Mouse (Mus musculus) spleen, adult 2 months (tissue): ENCODE measurements around the gene Dclk1. TPM values are rescaled to one million over a fixed set of nuclear protein-coding genes. Genes with fewer than 3 reads are reported as not detected.

Source experiments
- DNase-seq, 2 experiments: peaks; one replicate each; pipeline versions ENCODE4 v3.0.0 to v3.0.0-alpha.2; 2012 to 2021; ENCODE audit warnings: low spot score in 2 of 2, low read depth in 1 of 2
- H3K27ac ChIP-seq: fragments of 200-500 bp; 2 replicates; pipeline ENCODE4 v1.5.1; 2012; ENCODE audit warnings: low read length, inconsistent platforms; ENCODE audit not compliant: insufficient read depth
- H3K27me3 ChIP-seq: fragments of 200-500 bp; 2 replicates; pipeline ENCODE4 v1.6.1; 2012; ENCODE audit warnings: mild to moderate bottlenecking, moderate library complexity, low read length, inconsistent platforms; ENCODE audit not compliant: control insufficient read depth, insufficient read depth
- H3K36me3 ChIP-seq: fragments of 200-500 bp; 2 replicates; pipeline ENCODE4 v1.6.1; 2012; ENCODE audit warnings: mild to moderate bottlenecking, low read length, inconsistent platforms; ENCODE audit not compliant: control insufficient read depth, insufficient read depth
- H3K4me1 ChIP-seq: fragments of 200-500 bp; 2 replicates; pipeline ENCODE4 v1.6.1; 2011; ENCODE audit warnings: inconsistent platforms; ENCODE audit not compliant: control insufficient read depth, insufficient read depth, insufficient read length
- H3K4me3 ChIP-seq: fragments of 200-500 bp; 2 replicates; pipeline ENCODE4 v1.5.1; 2011; ENCODE audit warnings: mild to moderate bottlenecking, inconsistent platforms; ENCODE audit not compliant: insufficient read depth, insufficient read length; ENCODE audit errors: extremely low read depth
- CTCF ChIP-seq: fragments of 200-500 bp; IDR thresholded peaks from 2 replicates; pipeline ENCODE4 v1.5.1; 2011; ENCODE audit warnings: mild to moderate bottlenecking, inconsistent platforms; ENCODE audit not compliant: insufficient read depth, insufficient read length, insufficient replicate concordance; ENCODE audit errors: extremely low read depth
- POLR2A ChIP-seq: fragments of 200-500 bp; IDR thresholded peaks from 2 replicates; pipeline ENCODE4 v1.6.1; 2011; ENCODE audit warnings: low read depth, low read length, inconsistent platforms
- WGBS: fragments of 180-500 bp; shearing (Covaris S2); methylation state at CpG from one replicate; pipeline ENCODE4 v1.1.7; 2018; 5-methylcytosine and 5-hydroxymethylcytosine counted together
- polyA plus RNA-seq: library from polyadenylated mRNA; depleted of rRNA; stranded (reverse); fragments of >200 nt; gene quantifications from 2 replicates; pipeline ENCODE4 v1.2.3, GENCODE M21; 2012

Dclk1 gene
- polyA plus RNA-seq, 1 experiment: 3.0 TPM

DNA sequence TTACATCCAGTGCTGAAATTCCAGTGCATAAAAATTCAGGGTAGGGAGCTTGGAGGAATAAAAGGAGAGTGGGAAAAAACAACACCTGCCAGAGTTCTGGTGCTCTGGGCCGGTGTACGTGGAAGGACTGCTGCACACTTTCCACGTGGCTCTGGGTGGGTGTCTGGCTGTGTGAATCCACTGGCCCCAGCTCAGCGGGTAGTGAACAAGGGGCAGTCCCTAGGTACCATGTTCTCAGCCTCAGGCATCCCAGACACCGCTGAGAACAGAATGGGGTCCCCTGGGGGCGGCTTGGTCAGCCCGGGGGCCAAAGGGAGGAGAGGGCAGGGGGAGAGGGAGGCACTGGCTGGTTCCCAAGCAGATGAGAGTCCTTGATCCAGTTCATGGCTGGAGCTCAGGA is 164.5 kb downstream of the Dclk1 start:
- WGBS: 84% methylated on average over 7 of the region's 7 CpGs
- Histone ChIP-seq H3K4me1 (no peaks in the 10 kb centered on the region), H3K36me3 (no peaks in the 10 kb centered on the region), H3K27me3 (no peaks in the 10 kb centered on the region), H3K27ac (no peak overlapping the region), H3K4me3 (no peak overlapping the region)
- no peak for DNase-seq
- no peak for TF ChIP-seq CTCF
- no peak for TF ChIP-seq POLR2A

DNA sequence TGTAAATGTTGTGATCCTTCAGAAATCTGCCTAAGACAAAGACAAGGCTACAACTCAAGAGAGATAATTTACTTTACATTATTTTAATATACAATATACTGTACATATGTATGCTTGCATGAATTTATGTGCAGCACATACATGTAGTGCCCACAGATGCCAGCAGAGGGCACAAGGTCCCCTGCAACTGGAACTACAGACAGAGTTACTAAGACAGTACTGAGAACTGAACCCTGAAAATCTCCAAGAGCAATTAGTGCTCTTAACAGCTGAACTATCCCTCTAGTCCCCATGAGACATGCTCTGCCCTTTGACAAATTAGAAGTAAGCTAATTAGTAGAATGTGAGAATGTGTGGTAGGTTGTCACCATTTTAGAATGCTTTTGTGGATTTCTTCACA is 169.4 kb downstream of the Dclk1 start:
- Histone ChIP-seq H3K36me3 (no peaks in the 10 kb centered on the region), H3K27ac (no peak overlapping the region), H3K4me3 (no peak overlapping the region), H3K27me3 (no peaks in the 10 kb centered on the region), H3K4me1 (no peaks in the 10 kb centered on the region)
- no peak for DNase-seq
- TF ChIP-seq POLR2A: no peak

DNA sequence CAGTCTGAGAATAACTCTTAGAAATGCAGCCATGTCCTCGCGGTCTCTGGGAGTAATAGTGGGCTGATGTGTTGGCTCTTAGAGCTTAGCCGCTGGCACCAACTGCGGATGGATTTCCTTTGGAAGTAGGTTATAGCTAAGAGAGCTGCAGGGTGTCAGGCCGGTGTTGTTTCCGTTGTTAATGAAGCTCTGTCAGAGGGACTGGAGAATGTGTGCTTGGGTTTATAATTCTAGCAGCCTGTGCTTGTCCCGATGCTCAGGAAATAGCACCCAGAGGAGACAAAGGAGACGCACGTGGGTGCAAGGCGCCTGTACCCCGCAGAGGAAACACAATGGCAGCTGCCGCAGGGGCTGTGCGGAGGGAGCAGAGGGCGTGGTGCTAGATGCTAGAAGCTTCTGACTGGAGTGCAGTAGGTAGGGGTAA is 173.4 kb downstream of the Dclk1 start:
- no peak overlapping the region for H3K4me3 ChIP-seq
- no peak overlapping the region for H3K27ac ChIP-seq
- no peaks in the 10 kb centered on the region for H3K27me3 ChIP-seq
- no peak for DNase-seq
- no peaks in the 10 kb centered on the region for H3K4me1 ChIP-seq
- TF ChIP-seq POLR2A: no peak
- no peak for TF ChIP-seq CTCF
- 36% methylated on average over 14 of the region's 14 CpGs for WGBS
- no peaks in the 10 kb centered on the region for H3K36me3 ChIP-seq

GRCm38 (mm10) chr3:55418845-55419244 is 176.7 kb downstream of the Dclk1 start:
- Histone ChIP-seq H3K27ac (no peak overlapping the region), H3K4me3 (no peak overlapping the region), H3K36me3 (no peaks in the 10 kb centered on the region), H3K27me3 (no peaks in the 10 kb centered on the region; the same call in 1 of the 2 replicates), H3K4me1 (no peaks in the 10 kb centered on the region)
- WGBS: 71% methylated on average over 6 of the region's 6 CpGs
- no peak for DNase-seq
- TF ChIP-seq POLR2A (no peak), CTCF (no peak)

GRCm38 (mm10) chr3:55419334-55419733 is 177.2 kb downstream of the Dclk1 start:
- Histone ChIP-seq H3K27ac (no peak overlapping the region), H3K27me3 (no peaks in the 10 kb centered on the region; the same call in 1 of the 2 replicates), H3K4me1 (no peaks in the 10 kb centered on the region), H3K4me3 (no peak overlapping the region), H3K36me3 (no peaks in the 10 kb centered on the region)
- WGBS: 6% methylated on average over 3 of the region's 3 CpGs
- no peak for TF ChIP-seq CTCF
- TF ChIP-seq POLR2A: no peak
- no peak for DNase-seq

GRCm38 (mm10) chr3:55420436-55421083 is 178.4 kb downstream of the Dclk1 start:
- no peaks in the 10 kb centered on the region; the same call in 1 of the 2 replicates for H3K27me3 ChIP-seq
- WGBS: 60% methylated on average over 8 of the region's 8 CpGs

DNA sequence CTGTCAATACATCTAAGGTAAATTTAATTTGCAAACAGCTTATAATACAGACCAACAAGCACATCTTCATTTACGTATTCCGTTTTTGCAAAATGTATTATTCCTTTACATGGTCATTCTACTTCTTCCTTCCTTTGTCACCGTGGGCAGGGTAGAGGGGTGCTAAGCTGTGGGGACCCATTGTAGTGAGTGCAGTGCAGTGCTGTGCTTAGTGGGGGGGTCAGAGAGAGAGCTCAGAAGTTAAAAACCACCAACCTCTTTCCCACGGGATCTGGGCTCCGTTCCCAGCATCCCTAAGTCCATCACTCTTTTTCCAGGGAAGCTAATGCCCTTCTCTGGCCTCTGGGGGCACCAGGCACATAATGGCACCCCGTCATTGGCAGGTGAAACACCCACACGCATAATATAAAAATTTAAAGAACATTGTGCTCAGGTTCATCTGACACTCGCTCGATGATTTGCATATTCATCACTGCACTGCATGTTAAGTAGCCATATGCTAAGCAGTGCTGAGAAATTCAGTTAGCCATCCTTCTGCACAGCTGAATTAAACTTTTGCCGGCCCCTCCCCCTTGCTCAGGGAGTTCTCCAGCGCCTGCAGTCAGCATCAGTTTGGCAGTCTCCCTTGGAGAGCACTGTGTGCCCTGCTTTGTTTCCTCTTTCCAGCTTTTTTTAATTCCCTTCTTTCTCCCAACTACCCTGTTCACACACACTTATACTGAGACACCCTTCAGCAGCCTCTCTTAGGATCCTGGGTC is 181.7 kb downstream of the Dclk1 start:
- WGBS: 52% methylated on average over 11 of the region's 11 CpGs

More at GRCm38 (mm10) chr3:55420436-55421083, 178.4 kb downstream of the Dclk1 start:
- Histone ChIP-seq H3K27ac (no peak overlapping the region), H3K4me3 (no peak overlapping the region), H3K36me3 (no peaks in the 10 kb centered on the region), H3K4me1 (no peaks in the 10 kb centered on the region)
- DNase-seq: no peak
- TF ChIP-seq POLR2A: no peak
- no peak for TF ChIP-seq CTCF

More for the DNA sequence above, 181.7 kb downstream of the Dclk1 start:
- Histone ChIP-seq H3K36me3 (no peaks in the 10 kb centered on the region), H3K4me3 (no peak overlapping the region), H3K27me3 (no peaks in the 10 kb centered on the region; the same call in 1 of the 2 replicates), H3K27ac (no peak overlapping the region), H3K4me1 (no peaks in the 10 kb centered on the region)
- TF ChIP-seq POLR2A (no peak), CTCF (no peak)
- no peak for DNase-seq
